ENCODE assay signal across 19 mouse cellular contexts in genomic region chr3:76072826-76073225, GRCm38 (mm10). TPM values are rescaled to one million over a fixed set of nuclear protein-coding genes. Genes with fewer than 3 reads are reported as not detected.
"Had no signal": no experiment of that assay in that cellular context is flagged by ENCODE, and none has a peak within 500 bp of the region (broad histone marks: within the 10 kb centered on the region; RNA-seq: fewer than 3 reads in every experiment).

No protein-coding gene starts in this region.

- DNase-seq: kidney, adult 8-10 months; kidney, postnatal 36 days; layer of hippocampus, adult 9-11 months; liver; liver, embryonic 13.5 days; liver, postnatal 0 days; lung, postnatal 14 days; right cerebral cortex, postnatal 14 days; thymus, adult 2 months; thymus, postnatal 25 days had no signal

- H3K27me3 ChIP-seq: limb, embryonic 12.5 days; liver, embryonic 13.5 days; lung, embryonic 15.5 days; megakaryocyte, embryonic 14.5 days; midbrain, embryonic 13.5 days; stomach, embryonic 15.5 days had no signal

- H3K9ac ChIP-seq: limb, embryonic 12.5 days; liver, embryonic 13.5 days; liver, postnatal 0 days; lung, embryonic 15.5 days; midbrain, embryonic 13.5 days; stomach, embryonic 15.5 days had no signal

- ATAC-seq: intestine, postnatal 0 days; liver, postnatal 0 days; midbrain, embryonic 13.5 days had no signal

- H3K4me1 ChIP-seq: liver, embryonic 13.5 days; lung, embryonic 15.5 days had no signal

- H3K36me3 ChIP-seq: limb, embryonic 12.5 days; liver, embryonic 13.5 days; lung, embryonic 15.5 days; midbrain, embryonic 13.5 days; stomach, embryonic 15.5 days had no signal

- H3K27ac ChIP-seq: limb, embryonic 12.5 days; liver, embryonic 13.5 days; lung, embryonic 15.5 days; macrophage; midbrain, embryonic 13.5 days; stomach, embryonic 15.5 days had no signal

- H3K9me3 ChIP-seq: limb, embryonic 12.5 days; liver, embryonic 13.5 days; lung, embryonic 15.5 days; megakaryocyte, embryonic 14.5 days; midbrain, embryonic 13.5 days; stomach, embryonic 15.5 days had no signal

- H3K4me3 ChIP-seq: limb, embryonic 12.5 days; liver, embryonic 13.5 days; lung, embryonic 15.5 days; megakaryocyte, embryonic 14.5 days; midbrain, embryonic 13.5 days; myocyte; stomach, embryonic 15.5 days had no signal

- H3K4me2 ChIP-seq: limb, embryonic 12.5 days; liver, embryonic 13.5 days; lung, embryonic 15.5 days; stomach, embryonic 15.5 days had no signal

RNA-seq across cellular contexts. Expression of gene Fstl5, which starts 1.2 kb away (rescaled TPM):
- polyA plus RNA-seq: liver, postnatal 0 days; macrophage; spleen, adult 2 months had no signal
